Mouse (Mus musculus): ENCODE measurements around the gene G6pc. TPM values are rescaled to one million over a fixed set of nuclear protein-coding genes. Genes with fewer than 3 reads are reported as not detected.

Gene G6pc
- polyA plus RNA-seq, 1 experiment = 0.13 TPM

DNA sequence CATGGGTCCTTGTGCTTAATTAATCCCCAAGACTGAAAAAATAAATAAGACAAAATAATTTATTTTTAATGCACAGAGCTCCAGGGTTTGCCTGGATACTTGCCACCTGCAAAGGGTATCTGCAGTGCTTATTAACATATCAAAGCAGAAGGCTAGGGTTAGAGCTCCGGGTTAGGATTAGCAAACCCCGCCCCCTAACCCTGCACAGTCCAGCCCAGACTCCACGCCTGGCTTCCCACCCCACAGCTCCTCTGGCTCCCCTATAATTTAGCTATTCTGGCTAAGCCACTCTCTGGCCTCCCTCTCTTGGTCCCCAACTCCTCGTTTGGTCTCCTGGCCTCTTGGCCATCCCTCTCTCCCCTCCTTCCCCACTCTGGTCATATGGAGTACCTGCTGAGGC, 14.5 kb downstream of the G6pc start:
- no peak for DNase-seq
- WGBS = 26% methylated on average over 4 of the region's 4 CpGs
- no peak for TF ChIP-seq POLR2A (IDR thresholded peaks at IDR 0.05; ENCODE audit: borderline replicate concordance, extremely low read depth, low read depth, low read length)
- TF ChIP-seq CTCF (IDR thresholded peaks at IDR 0.05; ENCODE audit: insufficient read depth, low read length) = no peak
- Histone ChIP-seq H3K4me3 (replicated peaks; ENCODE audit: extremely low read depth, low read depth, low read length) (no peak overlapping the region), H3K4me1 (ENCODE audit: control insufficient read depth, insufficient read depth, low read length) (no peaks in the 10 kb centered on the region)

- no peaks in the 10 kb centered on the region for H3K4me1 ChIP-seq (ENCODE audit: control insufficient read depth, insufficient read depth, low read length)
- TF ChIP-seq POLR2A (IDR thresholded peaks at IDR 0.05; ENCODE audit: borderline replicate concordance, extremely low read depth, low read depth, low read length) (no peak), CTCF (IDR thresholded peaks at IDR 0.05; ENCODE audit: insufficient read depth, low read length) (peak; percentile 83)
- H3K4me3 ChIP-seq (replicated peaks; ENCODE audit: extremely low read depth, low read depth, low read length) = no peak overlapping the region
- WGBS = 1% methylated on average over 8 of the region's 8 CpGs
- peak; percentile 46 for DNase-seq
These were observed 27.7 kb downstream of the G6pc start for GRCm38 (mm10) chr11:101395110-101395509.

- DNase-seq = no peak
- peaks cover 6% of the 10 kb centered on the region; the same call in 1 of the 2 replicates for H3K4me1 ChIP-seq (ENCODE audit: control insufficient read depth, insufficient read depth, low read length)
- no peak overlapping the region for H3K4me3 ChIP-seq (replicated peaks; ENCODE audit: extremely low read depth, low read depth, low read length)
- TF ChIP-seq CTCF (IDR thresholded peaks at IDR 0.05; ENCODE audit: insufficient read depth, low read length) = no peak
- TF ChIP-seq POLR2A (IDR thresholded peaks at IDR 0.05; ENCODE audit: borderline replicate concordance, extremely low read depth, low read depth, low read length) = no peak
- 87% methylated on average over 2 of the region's 2 CpGs for WGBS
These were observed 47.9 kb downstream of the G6pc start for GRCm38 (mm10) chr11:101415306-101415705.

DNA sequence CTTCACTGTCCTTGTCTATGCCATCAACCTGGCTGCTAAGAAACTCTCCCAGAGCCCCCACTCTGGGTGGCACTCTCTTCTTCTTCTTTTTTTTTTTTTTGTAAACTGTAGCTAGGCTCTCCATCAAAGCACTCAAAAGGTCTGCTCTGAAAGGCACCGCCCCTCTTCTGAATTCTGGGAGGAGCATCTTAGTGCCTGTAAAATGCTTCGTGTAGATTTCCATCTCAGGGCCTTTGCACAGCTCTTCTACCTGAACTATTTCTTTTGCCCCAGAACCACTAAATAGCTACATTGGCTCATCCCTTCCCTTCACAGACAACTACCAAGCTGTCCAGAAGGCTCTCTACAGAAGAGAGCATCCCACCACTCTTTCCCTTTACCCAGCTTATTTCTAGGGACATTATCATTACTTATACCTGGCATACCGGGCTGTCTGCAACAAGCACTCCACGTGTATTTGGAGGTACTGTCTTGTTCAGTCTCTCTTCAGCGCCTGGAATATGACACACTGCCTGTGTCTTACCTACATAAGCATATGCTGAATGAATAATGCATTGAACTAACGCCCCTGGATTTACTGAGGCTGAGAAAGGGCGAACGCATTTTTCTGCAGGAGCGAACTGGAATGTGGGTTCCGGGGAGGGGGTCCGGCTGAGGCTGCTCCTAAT, 49.2 kb downstream of the G6pc start:
- no peak for DNase-seq
- H3K4me3 ChIP-seq (replicated peaks; ENCODE audit: extremely low read depth, low read depth, low read length) = peak overlapping the region; percentile 69
- WGBS = 2% methylated on average over 11 of the region's 11 CpGs
- TF ChIP-seq CTCF (IDR thresholded peaks at IDR 0.05; ENCODE audit: insufficient read depth, low read length) = no peak
- TF ChIP-seq POLR2A (IDR thresholded peaks at IDR 0.05; ENCODE audit: borderline replicate concordance, extremely low read depth, low read depth, low read length) = no peak
- H3K4me1 ChIP-seq (ENCODE audit: control insufficient read depth, insufficient read depth, low read length) = peaks cover 6% of the 10 kb centered on the region; the same call in 1 of the 2 replicates

DNA sequence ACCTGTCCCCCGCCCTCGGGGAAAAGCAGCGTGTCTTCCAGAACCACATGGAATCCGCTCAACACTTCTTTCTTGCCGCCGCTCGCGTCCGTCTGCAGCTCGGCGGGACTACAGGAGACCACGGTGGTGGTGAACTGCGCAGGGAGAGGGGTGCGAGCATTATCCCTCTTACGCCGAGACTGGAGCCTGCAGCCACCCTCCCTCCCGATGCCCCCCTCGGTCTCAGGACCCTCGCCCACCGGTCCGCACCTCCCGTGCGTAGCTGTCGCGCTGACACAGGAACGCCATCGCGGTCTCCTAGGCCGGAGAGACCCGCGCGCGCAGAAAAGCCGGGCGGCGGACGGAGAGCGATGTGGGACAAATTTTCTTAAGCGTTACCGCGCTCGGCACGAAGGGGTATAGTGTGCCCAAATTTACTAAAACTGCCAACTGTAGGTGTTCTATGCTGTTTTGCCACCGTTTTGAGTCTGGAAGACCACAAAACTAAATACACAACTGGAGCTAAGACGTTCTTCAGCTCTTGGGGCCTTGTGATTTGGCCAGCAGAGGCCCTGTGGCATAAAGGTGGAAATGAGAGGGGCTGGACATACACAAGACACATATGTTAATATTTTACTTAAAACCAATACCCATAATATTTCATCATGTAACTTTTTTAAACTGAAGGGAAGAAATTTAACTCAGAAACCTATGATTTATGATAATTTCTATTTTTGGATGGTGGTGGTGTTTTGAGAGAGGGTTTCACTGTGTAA, 49.9 kb downstream of the G6pc start, which contains the start of gene Aarsd1:
TSS of gene Aarsd1 (minus strand) at position 515 of the 755 bp plus-strand sequence.
- peak; percentile 89 for DNase-seq

GRCm38 (mm10) chr11:101418991-101419390, 51.6 kb downstream of the G6pc start:
- DNase-seq = no peak
- 60% methylated on average over 6 of the region's 6 CpGs for WGBS
- no peak overlapping the region for H3K4me3 ChIP-seq (replicated peaks; ENCODE audit: extremely low read depth, low read depth, low read length)
- peaks cover 7% of the 10 kb centered on the region; the same call in 1 of the 2 replicates for H3K4me1 ChIP-seq (ENCODE audit: control insufficient read depth, insufficient read depth, low read length)
- TF ChIP-seq CTCF (IDR thresholded peaks at IDR 0.05; ENCODE audit: insufficient read depth, low read length) (no peak), POLR2A (IDR thresholded peaks at IDR 0.05; ENCODE audit: borderline replicate concordance, extremely low read depth, low read depth, low read length) (no peak)

More for the DNA sequence above, 49.9 kb downstream of the G6pc start, which contains the start of gene Aarsd1:
- no peak for TF ChIP-seq CTCF (IDR thresholded peaks at IDR 0.05; ENCODE audit: insufficient read depth, low read length)
- 0 out of 2 replicates have a peak, but pooled peaks have one; percentile 58 for TF ChIP-seq POLR2A (IDR thresholded peaks at IDR 0.05; ENCODE audit: borderline replicate concordance, extremely low read depth, low read depth, low read length)
- WGBS = under 1% methylated on average over 45 of the region's 45 CpGs
- Histone ChIP-seq H3K4me3 (replicated peaks; ENCODE audit: extremely low read depth, low read depth, low read length) (peak within 1 kb of the TSS; percentile 69), H3K4me1 (ENCODE audit: control insufficient read depth, insufficient read depth, low read length) (peaks cover 6% of the 10 kb centered on the region; the same call in 1 of the 2 replicates)

DNA sequence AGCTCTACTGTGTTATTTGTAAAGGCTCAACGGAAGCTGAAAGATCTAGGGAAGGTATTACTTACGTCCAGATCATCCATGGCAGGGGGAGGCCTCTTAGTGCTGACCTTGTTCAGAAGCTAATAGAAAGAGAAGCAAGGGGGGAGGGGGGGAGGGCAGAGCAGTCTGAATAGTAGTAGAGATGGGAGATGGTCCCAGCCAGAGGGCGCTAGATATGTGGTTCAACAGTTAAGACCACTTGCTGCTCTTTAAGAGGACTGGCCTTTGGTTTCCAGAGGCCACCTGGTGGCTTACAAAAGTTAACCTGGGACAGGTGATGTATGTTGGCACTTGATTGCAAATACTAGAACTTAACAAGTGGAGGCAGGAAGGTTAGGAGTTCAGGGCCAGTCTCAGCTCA, 52.2 kb downstream of the G6pc start:
- TF ChIP-seq CTCF (IDR thresholded peaks at IDR 0.05; ENCODE audit: insufficient read depth, low read length) = 0 out of 2 replicates have a peak, but pooled peaks have one; percentile 4
- TF ChIP-seq POLR2A (IDR thresholded peaks at IDR 0.05; ENCODE audit: borderline replicate concordance, extremely low read depth, low read depth, low read length) = no peak
- WGBS = 43% methylated on average over 3 of the region's 3 CpGs
- Histone ChIP-seq H3K4me1 (ENCODE audit: control insufficient read depth, insufficient read depth, low read length) (peaks cover 11% of the 10 kb centered on the region; the same call in 1 of the 2 replicates), H3K4me3 (replicated peaks; ENCODE audit: extremely low read depth, low read depth, low read length) (no peak overlapping the region)
- no peak for DNase-seq

DNA sequence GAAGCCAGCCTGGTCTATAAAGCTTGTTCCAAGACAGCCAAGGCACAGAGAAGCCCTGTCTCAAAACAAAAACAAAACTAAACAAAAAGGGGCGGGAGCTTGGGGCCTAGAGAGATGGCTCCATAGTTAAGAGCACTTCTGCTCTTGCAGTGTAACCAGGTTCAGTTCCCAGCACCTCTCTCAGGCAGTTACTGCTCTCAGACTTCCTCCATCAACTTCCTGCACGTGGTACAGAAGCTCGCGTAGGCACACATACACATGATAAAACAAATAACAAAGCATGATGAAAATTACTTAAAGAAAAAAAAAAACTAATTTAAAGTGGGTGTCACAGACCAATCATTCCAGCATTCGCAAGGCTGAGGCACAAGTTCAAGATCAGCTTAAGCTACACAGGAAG, 52.8 kb downstream of the G6pc start:
- 81% methylated on average over 5 of the region's 5 CpGs for WGBS
- Histone ChIP-seq H3K4me1 (ENCODE audit: control insufficient read depth, insufficient read depth, low read length) (peaks cover 11% of the 10 kb centered on the region; the same call in 1 of the 2 replicates), H3K4me3 (replicated peaks; ENCODE audit: extremely low read depth, low read depth, low read length) (no peak overlapping the region)
- no peak for DNase-seq
- no peak for TF ChIP-seq POLR2A (IDR thresholded peaks at IDR 0.05; ENCODE audit: borderline replicate concordance, extremely low read depth, low read depth, low read length)
- no peak for TF ChIP-seq CTCF (IDR thresholded peaks at IDR 0.05; ENCODE audit: insufficient read depth, low read length)

DNA sequence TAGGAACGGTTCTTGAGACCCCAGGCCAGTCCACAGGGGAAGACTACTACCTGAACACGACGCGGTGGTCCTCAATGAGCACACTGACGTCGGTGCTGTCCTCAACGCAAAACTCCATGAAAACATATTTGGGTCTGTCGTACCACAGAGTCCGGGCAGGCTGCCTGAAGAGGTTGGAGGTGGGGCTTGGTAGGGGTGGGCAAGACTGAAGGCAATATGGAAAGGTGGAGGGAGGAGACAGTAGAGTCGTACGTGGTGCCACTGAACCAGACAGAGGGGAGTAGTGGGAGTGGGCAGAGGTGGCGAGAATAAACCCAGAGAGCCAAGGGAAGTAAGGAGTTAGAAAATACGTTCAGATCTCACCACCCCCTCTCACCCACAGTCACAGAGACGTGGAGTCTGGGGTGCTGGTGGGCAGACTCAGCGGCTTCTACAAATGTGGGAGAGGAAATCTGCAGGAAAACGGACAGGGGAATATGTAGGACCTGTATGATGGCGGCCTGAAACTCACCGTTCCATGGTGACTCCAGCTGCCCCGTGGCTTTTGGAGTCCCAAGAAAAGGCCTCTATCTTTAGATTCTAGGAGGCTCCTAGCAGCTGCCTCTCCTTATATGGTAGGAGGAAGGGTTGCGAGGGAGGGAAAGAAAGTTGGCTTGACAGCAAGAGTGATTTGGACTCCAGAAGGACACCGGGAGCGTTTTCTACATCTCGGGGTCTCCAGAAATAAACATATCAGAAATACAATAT, 56.9 kb downstream of the G6pc start, which contains the start of gene Gm27029:
TSS of gene Gm27029 (minus strand) at position 692 of the 747 bp plus-strand sequence.
- DNase-seq = no peak

More for the DNA sequence above, 56.9 kb downstream of the G6pc start, which contains the start of gene Gm27029:
- Histone ChIP-seq H3K4me3 (replicated peaks; ENCODE audit: extremely low read depth, low read depth, low read length) (peak within 1 kb of the TSS; percentile 80), H3K4me1 (ENCODE audit: control insufficient read depth, insufficient read depth, low read length) (peaks cover 11% of the 10 kb centered on the region)
- WGBS = 4% methylated on average over 23 of the region's 23 CpGs
- no peak for TF ChIP-seq CTCF (IDR thresholded peaks at IDR 0.05; ENCODE audit: insufficient read depth, low read length)
- TF ChIP-seq POLR2A (IDR thresholded peaks at IDR 0.05; ENCODE audit: borderline replicate concordance, extremely low read depth, low read depth, low read length) = no peak
